Mouse (Mus musculus) stomach, postnatal 0 days (tissue): ENCODE measurements around the gene Gm12887. TPM values are rescaled to one million over a fixed set of nuclear protein-coding genes. Genes with fewer than 3 reads are reported as not detected.

Experiments used
- ATAC-seq: fragments of 200-750 bp; cut with Nextera tagmentation; 2 replicates; pipeline ENCODE4 v1.8.0; 2017; ENCODE audit not compliant: low FRiP score, low TSS enrichment
- DNase-seq: peaks from one replicate; pipeline ENCODE4 v3.0.0-alpha.2; 2016; ENCODE audit warnings: low spot score
- H3K27ac ChIP-seq: fragments of 300-500 bp; sonication (generic); replicated peaks from 2 replicates; pipeline ENCODE4 v1.5.1; 2014; ENCODE audit warnings: mild to moderate bottlenecking, control low read depth
- H3K27me3 ChIP-seq: fragments of 300-500 bp; sonication (generic); 2 replicates; pipeline ENCODE4 v1.6.1; 2014; ENCODE audit warnings: low read length; ENCODE audit not compliant: control insufficient read depth, insufficient read depth
- H3K36me3 ChIP-seq: fragments of 300-500 bp; sonication (generic); 2 replicates; pipeline ENCODE4 v1.6.1; 2014; ENCODE audit warnings: low read length, mixed read lengths; ENCODE audit not compliant: control insufficient read depth, insufficient read depth
- H3K4me1 ChIP-seq: fragments of 300-500 bp; sonication (generic); replicated peaks from 2 replicates; pipeline ENCODE4 v1.6.1; 2014; ENCODE audit warnings: antibody characterized with exemption; ENCODE audit not compliant: control insufficient read depth, insufficient read depth
- H3K4me2 ChIP-seq: fragments of 300-500 bp; sonication (generic); replicated peaks from 2 replicates; pipeline ENCODE4 v1.6.1; 2014; ENCODE audit warnings: low read depth, mild to moderate bottlenecking, control low read depth, moderate library complexity
- H3K4me3 ChIP-seq: fragments of 300-500 bp; sonication (generic); 2 replicates; pipeline ENCODE4 v1.5.1; 2014; ENCODE audit warnings: low read depth, low read length, control low read depth
- H3K9ac ChIP-seq: fragments of 300-500 bp; sonication (generic); 2 replicates; pipeline ENCODE4 v1.6.1; 2014; ENCODE audit warnings: mild to moderate bottlenecking, low read length, control low read depth, mixed read lengths
- H3K9me3 ChIP-seq: fragments of 300-500 bp; sonication (generic); 2 replicates; pipeline ENCODE4 v1.6.1; 2016; ENCODE audit warnings: low read length; ENCODE audit not compliant: control insufficient read depth
- CTCF ChIP-seq: IDR thresholded peaks from 2 replicates; pipeline ENCODE4 v1.5.1; 2016; ENCODE audit warnings: antibody characterized with exemption, low read depth, mild to moderate bottlenecking, moderate library complexity
- EP300 ChIP-seq: optimal IDR thresholded peaks from 2 replicates; pipeline ENCODE3; 2016; ENCODE audit warnings: antibody characterized with exemption
- WGBS: fragments of 180-500 bp; shearing (Covaris S2); extraction: QIAGEN DNeasy Blood & Tissue Kit; methylation state at CpG from one replicate; pipeline ENCODE4 v1.1.7; 2014; 5-methylcytosine and 5-hydroxymethylcytosine counted together
- polyA plus RNA-seq: library from polyadenylated mRNA; unstranded; fragments of >200 nt; fragmentation: Nextera tagmentation; extraction: Ambion mirVana; gene quantifications from 2 replicates; pipeline ENCODE4 v1.2.1, GENCODE M21; 2015

Gm12887 gene
- polyA plus RNA-seq = not detected in 2 replicates

GRCm38 (mm10) chr4:121622003-121622402, at the start of gene Gm12887:
TSS of gene Gm12887 (minus strand) at chr4:121622103.
- Histone ChIP-seq H3K4me1 (no peaks in the 10 kb centered on the region), H3K4me2 (no peak within 1 kb of the TSS), H3K4me3 (no peak within 1 kb of the TSS), H3K9me3 (no peaks in the 10 kb centered on the region), H3K9ac (no peak within 1 kb of the TSS), H3K27ac (no peak within 1 kb of the TSS), H3K36me3 (no peaks in the 10 kb centered on the region), H3K27me3 (no peaks in the 10 kb centered on the region)
- DNase-seq (no peak), ATAC-seq (no peak)
- 29% methylated on average over 2 of the region's 2 CpGs for WGBS
- TF ChIP-seq CTCF (no peak), EP300 (no peak)

GRCm38 (mm10) chr4:121657040-121657439, 35.1 kb upstream of the Gm12887 start:
- Histone ChIP-seq H3K9me3 (no peaks in the 10 kb centered on the region), H3K9ac (no peak overlapping the region), H3K4me1 (no peaks in the 10 kb centered on the region), H3K27ac (no peak overlapping the region), H3K4me2 (no peak overlapping the region), H3K4me3 (no peak overlapping the region), H3K36me3 (no peaks in the 10 kb centered on the region), H3K27me3 (no peaks in the 10 kb centered on the region)
- ATAC-seq (no peak), DNase-seq (no peak)
- TF ChIP-seq CTCF = no peak
- TF ChIP-seq EP300 = no peak
- 69% methylated on average over 1 of the region's 1 CpGs for WGBS

Other genes starting within 250 kb of the Gm12887 start
- not detected in 2 replicates for gene Gm12886, start 199.0 kb downstream of the Gm12887 start, polyA plus RNA-seq